Mouse (Mus musculus) adrenal gland, postnatal 10 days (tissue): ENCODE measurements around the gene Higd1b. TPM values are rescaled to one million over a fixed set of nuclear protein-coding genes. Genes with fewer than 3 reads are reported as not detected.

ENCODE experiments used
- DNase-seq: peaks from one replicate; pipeline ENCODE4 v3.0.0; 2021; ENCODE audit warnings: mixed read lengths
- long read RNA-seq, 2 experiments: library from polyadenylated mRNA; stranded (forward); transcript quantifications; one replicate each; pipeline ENCODE4 v2.0.0; 2021
- total RNA-seq, 2 experiments: library from RNA; stranded (reverse); gene quantifications; 2 replicates each; pipeline ENCODE4 v1.2.3; 2021

Gene Higd1b
- 1 to 10 TPM; 2.3 to 3.3 TPM for total RNA-seq
- long read RNA-seq, experiment 1, partial matches to known transcripts, result 0 of 3 reads
- long read RNA-seq, experiment 1, other reads (novel, unspliced or antisense), result 0 of 3 reads
- long read RNA-seq, experiment 2, partial matches to known transcripts, result 0 of 1 reads
- long read RNA-seq, experiment 2, other reads (novel, unspliced or antisense), result 0 of 1 reads

DNA sequence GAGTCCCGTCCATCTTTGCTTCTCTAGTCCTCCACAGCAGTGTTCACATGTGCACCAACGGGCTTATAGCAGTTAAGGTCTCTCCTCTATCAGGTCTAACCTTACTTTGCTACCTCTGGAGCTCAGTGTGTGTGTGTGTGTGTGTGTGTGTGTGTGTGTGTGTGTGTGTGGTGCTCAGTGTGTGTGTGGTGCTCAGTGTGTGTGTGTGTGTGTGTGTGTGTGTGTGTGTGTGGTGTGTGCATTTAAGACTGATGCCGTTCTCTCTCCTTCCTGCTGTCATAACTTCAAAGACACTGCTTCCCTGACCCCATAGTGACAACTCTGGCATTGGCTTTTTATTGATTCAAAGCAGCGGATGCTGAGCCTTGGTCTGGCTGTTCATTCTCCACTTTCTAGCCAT lies at the start of gene Higd1b:
TSS of gene Higd1b (plus strand) at position 301 of the 400 bp plus-strand sequence.
- DNase-seq, result no peak

DNA sequence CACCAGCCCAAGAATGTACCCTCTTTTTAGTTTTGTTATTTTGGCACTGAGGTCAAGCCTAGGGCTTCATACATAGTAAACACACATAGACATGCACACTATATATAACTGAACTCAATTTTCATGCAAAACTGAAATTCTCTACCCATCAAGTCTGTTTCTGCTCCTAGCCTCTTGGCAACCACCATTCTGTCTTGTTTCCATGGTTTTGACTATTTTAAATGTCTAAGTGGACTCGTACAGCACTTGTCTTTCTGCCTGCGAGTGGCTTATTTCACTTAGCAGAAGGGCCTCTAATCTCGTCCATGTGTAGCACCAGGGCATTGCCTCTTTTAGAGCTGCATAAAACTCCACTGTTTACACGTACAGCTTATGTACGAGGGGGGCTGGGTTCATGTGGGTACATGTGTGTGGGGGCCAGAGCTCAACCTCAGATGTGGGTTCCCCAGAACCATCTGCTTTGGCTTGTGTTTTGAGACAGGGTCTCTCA lies 47.9 kb upstream of the Higd1b start:
- no peak for DNase-seq

DNA sequence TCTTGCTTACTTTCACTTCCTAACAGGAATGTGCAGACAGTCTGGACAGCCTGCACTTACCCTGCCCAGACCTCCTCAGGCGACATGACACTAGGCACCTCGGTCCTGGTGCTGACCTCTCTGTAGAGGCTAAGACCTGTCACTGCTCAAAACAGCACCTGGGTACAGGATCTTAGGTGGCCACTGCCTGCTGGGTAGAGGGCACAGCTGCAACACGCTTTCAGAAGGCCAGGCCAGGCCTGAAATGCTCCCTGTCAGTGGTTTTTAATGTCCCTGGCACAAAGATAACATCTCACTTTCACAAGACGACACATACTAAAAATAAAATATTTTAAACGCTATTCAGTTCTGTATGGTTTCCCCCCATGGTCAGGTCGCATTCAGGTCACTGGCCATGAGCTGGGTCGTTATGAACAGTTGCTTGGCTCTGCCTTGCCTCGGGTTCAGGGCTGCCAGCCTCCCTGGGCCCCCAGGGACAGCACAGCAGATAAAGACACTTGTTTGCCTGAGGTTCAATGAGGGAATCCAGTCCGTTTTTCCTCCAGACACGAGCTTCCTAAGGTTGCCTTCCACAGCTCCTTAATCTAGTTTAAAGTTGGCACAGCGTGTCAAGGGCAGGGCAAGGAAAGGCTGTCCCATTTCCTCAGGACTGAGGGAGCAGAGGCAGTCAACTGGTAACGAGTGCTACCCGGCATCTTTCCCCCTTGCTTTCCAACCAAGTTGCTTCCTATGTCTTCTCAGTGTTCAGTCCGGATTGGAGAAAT lies 43.8 kb upstream of the Higd1b start:
- peak; percentile 36 for DNase-seq

DNA sequence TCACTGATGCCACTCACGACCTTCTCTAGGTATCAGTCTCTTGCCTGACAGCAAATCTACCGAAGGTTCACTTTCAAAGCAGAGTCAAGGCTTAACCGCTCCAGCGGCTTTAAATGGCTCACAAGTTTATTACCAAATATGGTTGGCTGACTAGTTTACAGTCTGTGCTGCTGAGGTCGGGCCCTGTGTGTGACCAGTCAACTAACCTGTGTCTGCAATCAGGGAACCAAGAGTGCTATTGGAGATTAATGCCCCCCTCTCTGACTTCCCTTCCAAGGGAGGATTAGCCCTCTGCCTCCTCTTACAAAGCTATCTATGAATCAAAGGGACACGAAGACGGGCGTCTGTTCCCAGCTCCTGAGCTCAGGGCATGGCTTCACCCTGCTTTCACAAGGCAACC lies 41.5 kb upstream of the Higd1b start:
- no peak for DNase-seq

DNA sequence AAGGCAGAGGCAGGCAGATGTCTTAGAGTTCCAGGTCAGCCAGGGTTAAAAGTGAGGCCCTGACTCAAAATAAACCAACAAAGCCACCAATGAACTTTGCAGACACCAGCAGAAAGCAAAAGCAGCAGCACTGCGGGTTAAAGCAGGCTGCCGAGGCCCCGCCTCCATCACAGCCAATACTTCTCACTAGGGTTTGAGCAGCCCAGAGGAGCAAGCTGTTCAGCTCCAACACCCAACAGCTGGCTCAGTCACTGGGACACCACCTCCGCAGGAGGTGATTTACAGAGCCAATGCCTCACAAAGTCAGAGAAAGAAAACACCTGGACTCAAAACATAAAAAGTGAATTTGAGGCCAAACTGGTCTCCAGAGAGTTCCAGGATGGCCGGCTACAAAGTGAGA lies 32.2 kb upstream of the Higd1b start:
- no peak for DNase-seq

DNA sequence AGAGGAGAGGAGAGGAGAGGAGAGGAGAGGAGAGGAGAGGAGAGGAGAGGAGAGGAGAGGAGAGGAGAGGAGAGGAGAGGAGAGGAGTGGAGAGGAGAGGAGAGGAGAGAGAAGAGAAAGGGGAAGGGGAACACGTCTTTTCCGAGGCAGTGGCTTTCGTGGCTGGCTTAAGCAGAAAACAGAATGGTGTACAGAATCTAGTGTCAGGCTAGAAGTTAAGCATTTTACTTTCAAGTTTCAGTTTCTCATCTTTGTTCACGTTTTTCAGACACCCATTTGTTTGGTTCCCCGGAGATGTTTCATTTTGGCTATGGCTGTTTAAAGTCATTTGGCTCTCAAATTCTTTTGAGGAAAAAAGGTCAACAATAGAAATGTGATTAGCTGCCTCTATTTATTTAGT lies 27.4 kb upstream of the Higd1b start:
- no peak for DNase-seq

DNA sequence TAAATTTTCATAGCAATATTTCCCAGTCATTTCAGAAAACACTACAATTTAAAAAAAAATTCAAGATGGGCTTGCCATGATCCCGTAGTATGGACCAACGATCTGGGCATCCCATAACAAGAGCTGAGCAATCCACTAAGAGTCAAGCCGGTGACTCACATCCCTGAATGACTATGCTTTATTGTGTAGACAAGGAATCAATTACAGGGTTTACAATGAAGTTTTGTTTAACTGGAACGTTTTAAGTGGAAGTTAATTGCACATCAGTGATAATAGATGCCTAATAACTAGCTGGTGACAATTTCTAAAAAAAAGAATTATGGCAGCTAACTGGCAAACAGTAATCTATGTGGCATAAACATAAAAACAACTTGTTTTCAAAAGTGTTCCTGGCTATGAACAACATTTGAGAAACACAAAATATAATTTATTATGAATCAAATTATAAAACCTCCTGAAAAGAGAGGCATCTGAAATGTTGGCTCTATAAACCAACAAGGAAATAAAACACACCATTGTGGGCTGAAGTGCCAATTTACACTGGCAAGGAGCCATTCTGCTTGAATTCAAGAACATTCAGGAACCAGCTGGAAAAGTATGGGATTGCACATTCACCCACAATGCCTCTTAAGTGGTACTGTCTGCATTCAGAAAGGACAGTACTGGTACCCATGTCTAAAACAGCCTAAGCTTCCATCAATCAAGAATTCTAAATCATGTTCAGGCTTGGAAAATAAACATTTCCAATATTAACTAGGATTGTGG lies 24.7 kb upstream of the Higd1b start:
- DNase-seq, result peak; percentile 28

DNA sequence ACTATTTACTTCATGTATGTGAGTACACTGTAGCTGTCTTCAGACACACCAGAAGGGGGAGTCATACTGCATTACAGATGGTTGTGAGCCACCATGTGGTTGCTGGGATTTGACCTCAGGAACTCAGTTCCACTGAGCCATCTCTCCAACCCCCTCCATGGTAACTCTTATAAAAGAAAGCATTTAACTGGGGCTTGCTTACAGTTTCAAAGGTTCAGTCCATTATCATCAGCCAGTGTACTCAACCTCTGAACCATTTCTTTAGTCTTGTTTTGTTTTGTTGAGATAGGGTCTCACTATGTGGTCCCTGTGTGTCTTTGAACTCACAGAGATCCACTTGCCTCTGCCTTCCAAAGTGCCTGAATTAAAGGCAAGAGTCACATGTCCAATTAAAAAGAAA lies 20.8 kb upstream of the Higd1b start:
- DNase-seq, result no peak

DNA sequence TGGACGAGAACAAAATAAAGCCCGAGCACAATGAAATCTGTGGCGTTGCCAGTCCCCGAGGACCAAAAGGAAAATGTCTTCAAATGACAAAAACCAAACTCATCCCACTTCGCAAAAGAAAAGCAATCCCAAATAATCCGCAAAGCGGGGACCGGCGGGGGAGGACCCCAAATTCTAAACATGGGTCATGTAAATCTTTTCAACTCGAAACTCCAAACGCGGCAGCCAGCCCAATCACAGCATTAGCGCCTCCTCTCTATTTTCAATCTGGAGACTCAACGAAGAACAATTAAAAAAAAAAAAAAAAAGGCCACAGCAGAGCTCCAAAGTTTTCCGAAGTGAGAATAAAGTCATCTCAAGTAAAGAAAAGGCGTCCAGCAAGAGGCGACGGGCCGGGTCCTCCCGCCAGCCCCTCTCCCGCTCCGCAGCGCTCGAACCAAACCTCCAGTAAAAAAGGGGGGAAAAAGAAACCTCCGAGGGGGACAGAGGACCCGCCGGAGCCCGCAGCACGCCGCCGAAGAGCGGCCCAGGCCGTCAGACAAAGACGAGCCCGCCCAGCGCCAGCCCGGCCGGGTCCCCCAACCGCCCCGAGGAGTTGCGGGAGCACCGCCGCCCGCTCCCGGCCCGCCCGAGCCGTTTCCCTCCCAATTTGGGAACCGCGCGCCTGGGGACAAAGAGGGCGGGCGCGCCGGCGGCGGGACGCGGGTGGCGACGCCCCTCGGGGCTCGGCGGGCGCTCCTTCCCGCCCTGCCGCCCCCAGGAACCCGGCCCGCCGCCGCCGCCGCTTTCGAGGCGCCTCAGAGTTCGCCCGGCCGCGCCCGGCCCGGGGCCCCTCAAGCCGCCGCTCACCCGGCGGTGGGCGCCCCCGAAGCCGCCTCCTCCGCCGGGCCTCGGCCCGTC lies 17.3 kb upstream of the Higd1b start:
- peak; percentile 65 for DNase-seq

DNA sequence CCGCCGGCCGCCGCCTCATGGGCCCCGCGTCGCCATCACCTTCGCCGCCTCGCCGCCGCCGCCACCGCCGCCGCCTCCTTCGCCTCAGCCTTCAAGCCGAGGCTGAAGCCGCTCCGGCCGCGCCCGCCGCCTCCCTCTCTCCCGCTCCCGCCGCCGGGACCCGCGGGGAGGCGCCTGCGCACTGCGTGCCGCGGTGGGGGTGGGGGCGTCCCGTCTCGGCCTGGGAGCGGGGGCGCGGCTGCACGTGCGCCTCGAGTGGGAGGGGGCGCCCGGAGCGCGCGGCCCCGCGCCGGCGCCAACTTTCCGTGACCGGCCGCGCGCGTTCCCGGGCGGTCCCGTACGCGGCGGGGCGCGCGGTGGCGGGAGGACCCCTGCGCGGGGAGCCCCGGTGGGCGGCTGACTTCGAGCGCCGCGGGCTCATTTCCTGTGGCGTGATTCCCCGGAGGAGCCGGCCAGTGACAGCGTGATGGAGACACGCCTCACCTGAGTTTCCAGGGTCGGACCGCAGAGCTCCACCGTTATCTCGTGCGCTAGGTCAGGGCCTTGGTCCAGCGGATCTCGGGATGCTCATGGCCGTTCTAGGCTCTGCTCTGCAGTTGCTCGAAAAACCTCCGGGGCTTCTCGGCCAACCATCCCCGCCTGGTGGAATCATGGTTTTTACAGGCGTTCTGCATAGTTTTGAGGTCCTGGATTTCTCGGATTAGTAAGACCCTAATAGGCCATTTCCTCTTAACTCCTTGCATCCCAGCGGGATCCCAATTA lies 16.4 kb upstream of the Higd1b start, which contains the start of gene Gjc1:
TSS of gene Gjc1 (minus strand) at position 680 of the 762 bp plus-strand sequence.
- peak; percentile 87 for DNase-seq

DNA sequence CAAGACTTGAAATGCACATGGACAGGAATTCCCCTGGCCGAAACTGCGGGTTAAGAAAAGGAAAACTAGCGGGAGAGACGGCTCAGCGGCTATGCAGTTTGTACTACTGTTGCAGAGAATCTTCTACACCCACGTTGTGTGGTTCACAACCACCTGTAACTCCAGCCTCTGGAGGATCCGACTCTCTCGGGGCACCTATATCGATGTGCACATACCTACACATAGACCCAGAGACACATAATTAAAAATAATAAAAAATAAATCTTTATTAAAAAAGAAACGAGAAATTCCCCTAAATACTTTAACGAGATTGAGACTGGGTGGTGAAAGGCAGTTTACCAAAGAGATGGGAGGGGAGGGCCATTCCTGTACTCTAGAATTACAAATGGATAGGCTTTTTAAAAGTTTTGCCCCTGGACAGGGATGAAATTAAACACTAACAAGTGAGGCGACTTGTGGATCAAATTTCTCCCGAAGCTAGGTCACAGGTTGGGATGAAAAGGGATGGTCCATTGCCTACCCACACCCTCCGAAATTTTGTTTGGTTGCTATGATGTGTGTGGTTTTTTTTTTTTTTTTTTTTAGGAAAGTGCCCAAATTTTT lies 15.8 kb upstream of the Higd1b start:
- no peak for DNase-seq

DNA sequence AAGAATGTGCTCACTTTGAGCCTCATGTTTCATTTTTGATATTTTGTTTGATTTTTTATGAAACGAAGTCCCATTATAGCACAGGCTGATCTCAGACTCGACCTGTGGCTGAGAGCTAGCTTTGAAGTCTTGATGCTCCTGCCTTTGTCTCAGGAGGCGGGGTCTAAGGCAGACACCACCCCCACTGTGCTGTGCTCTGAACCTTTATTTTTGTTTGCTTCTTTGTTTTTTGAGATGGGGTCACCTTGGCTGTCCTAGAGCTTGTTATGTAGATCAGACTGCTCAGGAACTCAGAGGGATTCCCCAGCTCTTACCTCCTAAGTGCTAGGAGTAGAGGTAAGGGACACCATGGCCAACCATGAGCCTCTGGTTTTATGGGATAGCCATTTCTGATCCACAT lies 15.2 kb upstream of the Higd1b start:
- no peak for DNase-seq

DNA sequence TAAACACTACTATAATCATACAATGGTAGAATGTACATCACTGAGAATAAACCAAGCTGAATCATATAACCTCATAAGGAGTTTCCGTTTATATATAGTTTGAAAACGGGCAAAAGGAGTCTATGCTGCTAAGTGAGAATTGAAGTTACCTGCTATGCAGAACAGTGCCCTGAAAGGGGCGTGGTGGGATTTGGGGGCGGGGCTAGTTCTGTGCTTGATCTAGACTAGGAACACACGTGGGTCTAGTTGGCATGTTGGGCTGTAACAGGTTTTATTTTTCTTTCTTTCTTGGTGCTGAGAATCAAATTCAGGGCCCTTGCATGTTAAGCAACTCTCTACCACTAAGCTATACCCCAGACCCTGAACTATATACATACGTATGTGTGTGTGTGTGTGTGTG lies 14.4 kb upstream of the Higd1b start:
- no peak for DNase-seq

DNA sequence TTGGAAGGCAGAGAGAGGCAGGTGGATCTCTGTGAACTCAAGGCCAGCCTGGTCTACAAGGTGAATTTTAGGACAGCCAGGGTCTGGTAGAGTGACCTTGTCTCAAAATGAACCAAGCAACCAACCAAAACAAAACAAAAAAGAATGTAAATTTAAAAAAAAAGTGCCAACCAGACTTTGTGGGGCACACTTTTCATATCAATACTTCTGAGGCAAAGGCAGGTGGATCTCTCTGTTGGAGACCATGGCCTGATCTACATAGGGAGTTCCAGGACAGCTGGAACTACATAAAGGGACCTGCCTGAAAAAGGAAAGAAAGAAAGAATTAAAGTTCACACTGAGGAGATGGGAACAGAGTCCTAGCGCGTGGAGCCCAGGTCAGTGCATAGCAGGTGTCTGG lies 9.2 kb upstream of the Higd1b start:
- DNase-seq, result no peak

DNA sequence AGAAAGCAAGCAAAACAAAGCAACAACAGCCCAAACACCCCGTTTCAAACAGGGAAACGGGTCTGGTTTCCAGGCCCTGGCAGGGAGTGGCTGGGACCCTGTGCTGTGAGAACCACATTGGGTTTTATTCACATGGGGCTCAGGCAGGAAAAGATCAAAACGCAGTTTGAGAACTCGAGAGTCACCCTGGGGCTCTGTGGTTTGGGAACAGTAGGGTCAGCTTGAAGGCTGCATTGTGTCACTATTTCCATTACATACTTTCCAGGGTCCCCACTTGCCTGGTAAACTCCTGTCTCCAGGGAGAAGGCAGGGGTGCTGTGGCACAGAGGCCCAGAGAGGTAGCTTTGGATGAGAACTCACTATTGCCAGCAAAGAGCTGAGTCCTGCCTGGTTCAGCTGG lies 8.6 kb upstream of the Higd1b start:
- no peak for DNase-seq

DNA sequence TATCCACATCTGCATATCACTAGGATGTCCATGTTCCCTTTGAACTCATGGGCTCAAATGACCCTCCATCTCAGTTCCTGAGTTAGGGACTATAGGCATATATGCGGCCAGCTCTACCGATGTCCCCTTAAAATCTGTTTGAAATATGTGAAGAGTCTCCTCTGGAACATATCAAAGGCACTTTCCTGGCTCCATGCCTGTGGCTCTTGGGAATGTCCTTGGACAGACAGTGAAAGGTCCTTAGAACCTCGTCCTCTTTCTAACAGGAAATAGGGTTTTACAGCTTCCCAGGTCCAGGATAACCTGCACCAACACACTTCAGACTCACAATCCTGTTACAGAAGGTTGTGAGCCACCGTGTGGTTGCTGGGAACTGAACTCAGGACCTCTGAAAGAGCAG lies 5.4 kb upstream of the Higd1b start:
- DNase-seq, result peak; percentile 76

DNA sequence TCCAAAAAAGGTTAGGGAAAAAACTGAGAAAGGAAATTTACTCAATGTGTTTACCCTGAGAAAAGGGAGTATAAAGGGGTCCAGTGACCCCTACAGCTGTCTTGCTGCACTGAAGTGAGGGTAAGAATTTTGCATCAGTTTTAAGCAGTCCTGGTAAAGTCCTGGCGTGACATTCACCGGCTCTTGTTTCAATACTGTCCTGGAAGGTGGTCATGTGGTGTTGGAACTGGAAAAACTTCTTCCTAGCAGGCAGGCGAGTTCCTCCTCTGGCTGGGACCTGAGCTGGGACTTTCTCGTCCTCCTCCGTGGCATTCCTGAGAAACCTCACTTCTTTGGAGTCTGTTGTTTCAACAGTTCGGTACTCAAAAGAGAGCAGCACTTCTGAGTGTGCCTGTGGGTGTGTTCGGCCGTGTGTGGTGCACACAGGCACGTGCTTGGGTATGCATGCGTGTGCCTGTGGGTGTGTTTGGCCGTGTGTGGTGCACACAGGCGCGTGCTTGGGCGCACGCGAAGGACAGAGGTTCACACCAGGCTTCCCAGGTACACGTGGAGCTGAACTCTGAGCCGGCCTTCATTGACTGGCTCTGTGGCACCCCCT lies 2.9 kb upstream of the Higd1b start:
- DNase-seq, result no peak

DNA sequence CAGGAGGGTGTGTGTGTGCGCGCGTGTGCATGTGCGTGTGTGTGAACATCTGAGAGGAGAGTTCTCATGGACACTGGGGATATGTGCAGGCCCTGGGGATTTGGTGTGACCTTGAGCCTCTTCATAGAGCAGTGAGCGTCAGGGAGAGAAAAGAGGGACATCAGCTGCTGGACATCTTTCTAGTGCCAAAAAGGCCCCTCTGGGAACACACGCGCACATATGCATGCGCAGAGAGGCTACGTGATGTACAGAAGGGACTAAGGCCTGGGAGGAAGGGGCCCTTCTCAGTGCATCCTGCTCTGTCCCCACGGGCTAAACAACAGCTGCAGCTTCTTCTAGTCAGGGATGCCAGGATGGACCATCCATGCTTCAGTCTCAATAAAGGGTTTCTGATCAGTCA lies 1.4 kb upstream of the Higd1b start:
- no peak for DNase-seq

DNA sequence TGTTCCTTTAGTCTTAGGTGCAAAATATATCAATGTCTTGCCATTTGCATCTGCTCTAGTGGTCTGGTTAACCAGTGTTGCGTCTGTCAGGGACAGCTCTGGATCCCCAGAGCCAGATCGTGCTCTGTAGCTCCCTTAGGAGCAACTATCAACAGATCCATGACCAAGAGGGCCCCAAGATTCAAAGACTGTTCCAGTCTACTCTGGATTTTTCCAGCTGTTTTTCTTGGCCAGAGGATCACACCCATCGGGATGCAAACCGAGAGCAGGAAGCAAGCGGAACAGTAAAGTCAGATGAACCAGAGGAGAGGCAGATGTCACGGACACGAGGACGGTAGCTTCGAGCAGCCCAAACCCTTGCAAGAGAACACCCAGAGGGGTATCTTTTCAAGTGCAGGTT lies 497 bp downstream of the Higd1b start:
- no peak for DNase-seq

DNA sequence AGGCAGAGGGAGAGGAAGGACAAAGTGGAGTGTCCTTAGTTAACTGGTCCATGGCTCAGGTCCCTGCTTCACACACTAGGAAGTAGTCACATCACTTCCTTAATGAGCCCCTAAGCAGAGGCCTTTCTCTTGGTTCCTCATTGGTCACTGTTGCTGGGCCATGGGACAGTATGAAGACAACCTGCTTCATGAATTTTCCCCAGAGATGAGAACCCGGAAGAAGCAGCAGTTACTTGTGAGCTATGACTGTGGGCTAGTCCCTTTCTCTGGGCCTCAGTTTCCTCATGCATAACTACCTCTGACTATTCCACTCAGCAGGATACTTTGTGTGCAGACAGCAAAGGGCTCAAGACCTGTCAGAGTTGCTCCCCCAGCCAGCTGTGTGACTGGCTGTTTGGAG lies 1.7 kb downstream of the Higd1b start:
- DNase-seq, result no peak

DNA sequence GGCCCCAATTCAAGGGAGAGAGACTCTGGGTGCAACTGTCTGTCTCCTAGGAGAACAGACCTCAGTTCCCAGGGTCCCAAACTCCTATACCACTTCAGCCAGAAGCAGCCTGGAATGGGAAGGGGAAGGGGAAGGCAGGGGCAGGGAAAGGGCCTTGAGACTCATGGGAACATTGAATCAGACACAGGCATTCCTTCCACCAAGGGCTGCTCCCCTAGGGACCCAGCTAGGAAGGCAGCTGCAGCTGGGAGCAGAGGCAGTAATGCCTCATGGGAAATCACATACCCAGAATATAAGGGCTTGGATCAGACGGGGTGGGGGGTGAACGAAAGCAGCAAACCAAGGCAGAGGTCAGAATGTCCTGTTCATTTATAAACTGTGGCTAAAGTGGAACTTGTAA lies 2.5 kb downstream of the Higd1b start:
- no peak for DNase-seq
